Mouse (Mus musculus): ENCODE data around the gene Rhobtb3. TPM values are rescaled to one million over a fixed set of nuclear protein-coding genes. Genes with fewer than 3 reads are reported as not detected.
"Not testable (repeated sequence)": the region's sequence is repeated elsewhere in the genome, so short reads cannot be mapped to it uniquely, and the experiment has no call there.

The Rhobtb3 gene
- total RNA-seq, 4 experiments from 2014 or later = 18.7 to 21.6 (median 20.0) TPM

DNA sequence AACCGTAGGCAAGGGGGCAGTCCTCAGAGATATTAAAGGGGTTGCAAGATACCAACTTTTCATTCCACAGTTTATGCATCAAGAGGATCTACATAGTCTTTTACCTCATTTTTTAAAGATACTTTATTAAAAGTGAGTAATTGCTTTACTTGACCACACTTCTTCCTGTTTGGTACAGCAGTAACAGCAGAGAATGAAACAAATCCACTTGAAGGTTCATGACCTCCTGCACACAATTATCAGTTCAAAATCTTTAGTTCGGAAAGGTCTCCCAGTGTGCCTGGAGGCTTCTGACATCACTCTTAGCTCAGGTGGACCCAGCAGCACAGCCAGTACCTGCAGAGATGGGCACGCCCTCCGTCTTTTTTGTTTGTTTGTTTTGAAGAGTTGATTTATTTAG lies 91.7 kb downstream of the Rhobtb3 start:
- DNase-seq (ENCODE audit: low spot score in 2 of 2) = no peak

DNA sequence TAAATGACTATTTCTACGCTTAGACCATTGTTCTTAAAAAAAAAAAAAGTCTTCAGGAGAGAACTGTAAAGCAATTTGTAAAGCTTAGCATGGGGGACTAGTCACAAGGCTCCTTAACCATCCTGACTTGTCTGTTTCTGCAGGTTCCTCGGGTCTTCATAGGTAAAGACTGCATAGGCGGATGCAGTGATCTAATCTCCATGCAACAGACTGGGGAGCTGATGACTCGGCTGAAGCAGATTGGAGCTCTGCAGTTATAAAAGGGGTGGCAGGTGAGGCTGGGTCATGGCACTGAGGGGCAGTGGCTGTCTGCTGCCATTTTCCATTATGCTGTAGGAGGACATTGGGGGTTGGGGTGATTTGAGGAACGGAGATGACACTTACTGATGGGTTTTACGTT lies 96.7 kb downstream of the Rhobtb3 start:
- no peak for DNase-seq (ENCODE audit: low spot score in 2 of 2)

DNA sequence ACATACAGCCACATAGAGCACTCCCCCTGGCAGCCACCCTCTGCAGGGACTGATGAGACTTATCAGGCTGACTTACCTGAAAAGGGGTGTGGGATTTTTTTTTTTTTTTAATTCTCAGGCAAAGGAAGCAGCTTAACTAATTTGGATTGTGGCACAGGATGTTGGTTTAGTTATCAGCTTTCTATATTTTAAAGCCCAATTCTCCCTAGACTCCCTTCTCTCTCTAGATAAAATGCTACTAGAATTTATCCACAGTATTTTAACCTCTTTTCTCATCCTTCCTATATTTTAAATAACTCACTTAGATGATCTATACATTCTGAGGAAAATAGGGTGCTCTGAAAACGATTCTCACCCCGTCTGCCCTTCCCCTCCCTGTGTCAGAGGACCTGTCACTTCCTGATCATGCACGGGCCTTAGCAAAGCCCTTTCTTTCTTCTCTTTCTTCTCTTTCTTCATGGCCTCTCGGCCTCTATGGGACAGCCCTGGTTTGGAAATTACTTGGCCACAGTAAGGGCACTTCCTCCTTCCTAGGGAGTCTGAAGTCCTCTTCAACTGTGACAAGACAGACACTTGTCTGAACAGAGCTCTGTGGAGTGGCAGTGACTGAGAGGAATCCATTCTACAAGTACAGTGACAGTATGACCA lies 98.1 kb downstream of the Rhobtb3 start:
- no peak for DNase-seq (ENCODE audit: low spot score in 2 of 2)

DNA sequence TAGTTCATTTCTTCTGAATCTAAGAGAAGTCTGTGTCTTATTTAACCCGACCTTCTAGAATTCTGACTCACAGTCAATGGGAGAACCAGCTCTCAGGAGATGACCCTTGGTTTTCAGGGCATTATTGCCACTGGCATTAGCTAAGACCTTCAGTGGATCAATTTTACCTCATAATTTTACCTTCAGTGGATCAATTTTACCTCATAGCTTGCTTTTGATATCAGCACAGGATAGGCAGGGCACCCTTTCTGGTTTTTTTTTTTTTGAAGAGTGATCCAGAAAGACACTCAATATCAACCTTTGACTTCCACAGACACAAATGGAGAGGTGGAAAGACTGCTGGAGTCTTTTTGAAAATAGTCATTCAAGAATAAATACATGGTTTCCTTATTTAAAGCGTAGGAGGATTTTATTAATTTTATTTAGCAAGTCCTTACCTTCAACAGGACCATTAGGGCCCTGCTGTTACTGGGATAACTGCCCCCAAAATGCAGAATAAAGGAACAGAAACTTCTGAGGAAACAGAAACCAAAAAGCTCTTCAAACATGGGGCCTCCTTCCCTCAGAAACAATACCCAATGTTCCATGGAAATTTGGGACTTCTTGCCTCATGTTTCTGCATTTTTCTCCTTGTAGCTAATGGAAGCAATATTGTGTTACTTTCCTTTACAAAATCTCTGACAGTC lies 98.7 kb downstream of the Rhobtb3 start:
- DNase-seq (ENCODE audit: low spot score in 2 of 2) = no peak

DNA sequence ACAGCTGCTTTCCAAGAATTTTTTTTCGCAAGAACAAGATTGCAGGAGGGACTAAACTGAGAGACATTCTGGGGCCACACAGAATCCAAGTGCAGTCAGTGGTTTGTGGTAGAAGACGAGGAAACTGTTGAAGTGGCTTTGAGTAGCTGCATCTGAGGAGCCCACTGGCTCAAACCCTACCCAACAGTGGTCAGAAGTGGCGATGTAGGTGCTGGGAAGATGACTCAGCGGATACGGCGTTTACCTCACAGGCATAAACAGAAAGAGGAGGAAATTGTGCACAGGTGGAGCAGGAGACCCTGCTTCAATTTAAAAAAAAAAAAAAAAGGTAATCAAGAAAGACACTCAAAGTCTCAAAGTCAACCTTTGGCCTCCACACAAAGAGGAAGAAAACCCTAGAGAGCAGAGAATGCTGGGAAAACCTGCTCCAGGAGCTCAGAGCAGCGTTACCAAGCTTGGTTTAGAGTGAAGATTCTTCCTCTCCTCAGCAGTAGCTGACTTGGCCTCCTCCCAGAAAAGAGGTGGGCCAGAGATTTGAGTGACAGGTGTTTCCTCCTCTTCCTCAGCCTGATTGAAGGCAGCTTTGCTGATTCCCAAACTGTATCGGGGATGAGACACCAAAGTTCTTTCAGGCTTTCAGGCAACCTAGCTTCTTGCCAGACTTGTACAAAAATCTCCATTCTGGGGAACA lies 99.6 kb downstream of the Rhobtb3 start:
- no peak for DNase-seq (ENCODE audit: low spot score in 2 of 2)

DNA sequence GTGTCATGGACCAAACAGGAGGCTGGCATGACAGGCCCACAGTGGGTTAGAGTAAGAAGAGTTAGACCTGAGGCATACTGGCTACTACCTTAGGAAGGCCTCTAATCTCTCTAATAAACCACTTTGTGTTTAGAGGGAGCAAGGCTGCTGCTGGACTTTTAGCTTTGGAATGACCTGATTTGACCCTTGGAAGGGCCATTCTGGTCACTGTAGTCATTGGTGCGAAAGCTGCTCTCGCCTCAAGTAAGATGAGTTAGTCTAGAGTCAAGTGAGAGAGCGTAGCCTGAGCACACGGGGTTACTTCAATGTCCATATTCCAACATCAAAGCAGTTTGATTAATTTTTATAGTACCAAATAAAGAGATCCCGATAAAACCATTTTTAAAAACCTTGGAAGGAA lies 100.4 kb downstream of the Rhobtb3 start:
- no peak for DNase-seq (ENCODE audit: low spot score in 2 of 2)

DNA sequence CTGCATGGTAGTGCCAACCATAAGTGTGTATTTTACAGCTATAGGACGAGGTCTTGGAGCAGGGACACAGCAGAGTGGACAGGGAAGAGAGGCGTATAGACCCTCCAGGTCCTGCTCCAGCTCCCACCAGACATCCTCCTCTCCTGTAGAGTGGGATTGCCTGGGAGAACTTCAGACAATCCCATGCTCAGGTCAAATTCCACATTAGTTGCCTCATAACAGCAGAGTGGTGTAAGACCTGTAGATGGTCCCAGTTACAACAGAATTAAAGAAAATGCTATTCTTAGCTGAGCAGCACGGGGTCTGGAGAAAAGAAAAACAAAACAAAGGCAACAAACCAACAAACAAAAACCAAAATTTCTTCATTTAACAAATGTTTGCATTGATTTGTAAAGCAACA lies 101.8 kb downstream of the Rhobtb3 start:
- DNase-seq (ENCODE audit: low spot score in 2 of 2) = no peak

DNA sequence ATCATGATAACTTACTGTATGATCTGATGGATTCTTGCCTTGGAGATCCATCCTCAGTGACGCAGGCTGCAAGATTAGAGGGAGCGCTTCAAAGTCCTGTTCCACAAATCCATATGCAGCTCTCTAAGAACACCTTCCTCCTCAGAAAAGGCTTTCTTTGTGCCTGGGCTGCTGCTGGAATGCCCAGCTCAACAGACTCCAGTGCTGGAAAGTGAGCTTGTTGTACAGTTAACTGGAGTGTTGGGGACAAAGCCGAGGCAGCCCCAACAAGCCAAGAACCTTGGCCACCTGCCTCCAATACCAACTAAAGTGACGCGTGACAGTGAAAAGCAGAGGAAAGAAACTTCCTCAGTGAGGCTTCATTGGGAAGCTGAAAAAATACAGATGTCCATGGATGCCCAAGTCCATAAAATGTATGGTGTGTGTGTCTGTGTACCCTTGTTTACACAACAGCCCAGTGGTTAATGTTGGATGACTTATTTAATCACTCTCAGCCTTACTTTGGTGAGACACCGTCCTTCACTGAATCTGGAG lies 102.9 kb downstream of the Rhobtb3 start:
- DNase-seq (ENCODE audit: low spot score in 2 of 2) = no peak

DNA sequence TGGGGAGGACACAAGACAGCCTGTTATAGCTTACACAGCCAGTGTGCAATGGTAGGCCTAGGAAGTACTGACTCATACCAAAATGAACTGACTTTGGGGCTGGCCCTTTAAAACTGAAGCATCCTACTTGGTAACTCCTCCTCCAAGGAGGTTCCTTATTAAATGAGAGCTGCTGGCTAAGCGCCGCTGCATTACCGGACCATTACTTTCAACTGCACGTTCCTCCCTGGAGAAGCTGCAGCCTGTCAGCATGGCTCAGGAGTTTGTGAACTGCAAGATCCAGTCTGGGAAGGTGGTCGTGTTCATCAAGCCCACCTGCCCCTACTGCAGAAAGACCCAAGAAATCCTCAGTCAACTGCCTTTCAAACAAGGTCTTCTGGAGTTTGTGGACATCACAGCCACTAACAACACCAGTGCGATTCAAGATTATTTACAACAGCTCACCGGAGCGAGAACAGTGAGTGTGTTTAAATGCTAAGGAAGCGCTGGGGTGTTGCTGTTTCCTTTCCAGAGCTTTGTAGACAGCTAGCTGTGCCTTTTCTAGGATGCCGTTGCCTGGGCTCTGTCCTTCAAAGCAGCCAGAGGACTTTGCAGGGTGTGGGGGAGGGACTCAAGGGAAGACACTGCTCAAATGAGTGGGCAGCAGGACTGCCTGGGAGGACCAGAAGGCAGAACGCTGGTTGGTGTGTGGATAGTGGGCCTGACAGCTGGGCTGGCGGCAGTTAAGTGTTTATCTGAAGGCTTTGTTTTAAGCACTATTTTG lies 103.8 kb downstream of the Rhobtb3 start, which contains the start of gene Glrx:
Gene Glrx (plus strand): TSS at position 150 of the 763 bp plus-strand sequence.
- DNase-seq (ENCODE audit: low spot score in 2 of 2) = peak; percentile 55 to 56

DNA sequence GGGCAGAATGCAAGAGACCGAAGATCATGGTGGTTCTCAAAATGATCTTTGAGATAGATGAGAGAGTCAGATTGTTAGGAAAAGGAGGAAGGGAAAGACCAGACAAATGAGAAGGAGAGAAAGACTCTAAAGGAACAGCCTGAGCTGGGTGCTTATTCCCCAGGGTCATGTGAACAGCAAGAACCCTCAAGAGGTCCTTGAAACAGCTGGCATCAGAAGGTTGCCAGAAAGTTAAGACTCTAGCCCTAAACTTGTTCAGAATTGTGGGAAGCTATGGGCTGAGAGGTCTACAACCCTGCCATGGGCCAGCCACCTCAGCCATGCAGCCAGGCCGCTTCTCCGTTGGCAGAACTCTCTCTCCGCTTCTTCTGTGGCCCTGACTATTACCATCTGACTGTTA lies 105.2 kb downstream of the Rhobtb3 start:
- no peak for DNase-seq (ENCODE audit: low spot score in 2 of 2)

DNA sequence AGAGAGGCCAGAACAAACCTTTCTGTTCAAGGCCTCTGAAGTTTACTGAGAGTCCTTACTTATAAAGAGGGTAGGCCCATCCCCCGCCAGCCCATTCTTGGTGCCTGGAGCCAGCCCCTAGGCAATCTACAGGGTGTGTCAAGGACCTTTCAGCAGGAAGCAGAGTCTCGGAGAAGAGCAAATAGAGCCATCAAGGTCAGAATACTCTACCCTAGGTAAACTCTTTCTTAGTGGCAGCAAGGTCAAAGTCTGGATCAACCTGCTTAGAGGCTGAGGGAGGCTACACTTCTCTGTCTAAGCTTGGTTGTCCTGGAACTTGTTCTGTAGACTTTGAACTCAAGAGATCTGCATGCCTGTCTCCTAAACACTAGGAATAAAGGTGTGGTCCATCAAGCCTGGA lies 108.3 kb downstream of the Rhobtb3 start:
- no peak for DNase-seq (ENCODE audit: low spot score in 2 of 2)

DNA sequence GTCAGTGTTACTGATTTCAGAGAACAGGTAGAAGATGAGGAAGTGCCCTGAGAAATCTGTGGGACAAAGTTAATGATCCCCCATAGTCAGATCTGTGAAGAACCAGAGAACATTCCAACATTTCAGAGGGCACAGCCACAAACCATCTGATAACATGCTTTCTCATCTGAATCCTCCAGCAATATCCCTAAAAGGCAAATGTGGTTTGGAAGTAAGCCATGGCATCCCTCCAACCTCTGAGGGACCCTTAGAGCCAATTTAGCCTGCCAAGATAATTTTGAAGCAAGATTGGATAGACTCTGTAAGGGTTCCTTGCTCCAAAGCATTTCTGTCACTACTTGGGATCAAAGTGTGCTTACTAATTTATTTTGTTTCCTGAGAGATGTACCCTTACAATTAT lies 110.2 kb downstream of the Rhobtb3 start:
- DNase-seq (ENCODE audit: low spot score in 2 of 2) = no peak

DNA sequence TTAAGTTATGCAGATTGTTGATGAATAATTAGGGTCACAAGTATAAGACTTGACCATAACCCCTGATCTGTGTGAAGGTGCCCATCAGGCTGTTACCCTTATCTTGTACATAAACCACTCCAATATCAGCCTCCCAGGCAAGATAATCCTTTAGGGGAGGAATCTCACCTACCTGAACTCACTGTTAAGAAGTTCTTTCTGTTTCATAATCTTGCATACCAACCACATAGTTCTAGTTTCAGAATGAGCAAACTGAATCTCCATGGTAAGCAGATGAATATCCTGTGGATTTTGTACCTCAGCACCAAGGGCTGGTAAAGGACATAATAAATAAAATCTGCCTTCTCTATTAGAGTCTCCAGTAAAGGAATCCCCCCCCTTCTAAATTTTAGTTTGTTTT lies 111.0 kb downstream of the Rhobtb3 start:
- DNase-seq (ENCODE audit: low spot score in 2 of 2) = no peak

DNA sequence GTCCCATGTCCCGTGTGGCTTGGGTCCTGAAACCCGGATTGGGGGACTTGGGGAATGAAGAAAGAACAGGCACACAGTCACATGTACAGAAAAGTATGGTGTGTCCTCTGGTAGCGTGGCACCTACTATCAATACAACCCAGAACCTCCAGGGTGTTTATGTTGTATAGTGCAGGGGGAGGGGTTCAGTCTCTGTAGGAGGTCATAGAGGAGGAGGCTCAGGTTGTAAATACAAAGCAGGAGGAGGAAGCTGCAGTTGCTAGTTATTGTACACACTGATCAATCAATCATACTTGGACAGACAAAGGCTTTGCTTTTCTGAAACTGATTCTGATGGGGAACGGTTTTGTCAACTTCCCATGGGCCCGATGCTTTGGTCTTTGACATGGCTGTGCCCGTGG lies 112.0 kb downstream of the Rhobtb3 start:
- DNase-seq (ENCODE audit: low spot score in 2 of 2) = no peak

DNA sequence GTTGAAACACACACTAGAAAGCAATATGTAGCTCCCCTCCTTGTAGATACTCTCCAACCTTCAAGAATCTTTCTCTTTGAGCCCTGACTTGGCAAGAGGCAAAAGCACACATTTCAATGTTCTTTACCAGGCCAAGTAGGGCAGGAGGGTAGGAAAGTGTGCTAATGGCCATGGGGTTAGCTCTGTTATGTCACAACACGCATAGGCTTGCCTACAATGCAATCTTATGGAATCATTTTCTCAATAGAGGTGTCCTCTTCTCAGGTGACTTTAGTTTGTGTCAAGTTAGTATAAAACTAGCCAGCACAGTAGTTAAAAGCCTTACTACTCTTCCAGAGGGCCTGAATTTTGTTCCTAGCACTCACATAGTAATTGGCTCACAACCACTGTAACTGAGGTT lies 113.0 kb downstream of the Rhobtb3 start:
- no peak for DNase-seq (ENCODE audit: low spot score in 2 of 2)

DNA sequence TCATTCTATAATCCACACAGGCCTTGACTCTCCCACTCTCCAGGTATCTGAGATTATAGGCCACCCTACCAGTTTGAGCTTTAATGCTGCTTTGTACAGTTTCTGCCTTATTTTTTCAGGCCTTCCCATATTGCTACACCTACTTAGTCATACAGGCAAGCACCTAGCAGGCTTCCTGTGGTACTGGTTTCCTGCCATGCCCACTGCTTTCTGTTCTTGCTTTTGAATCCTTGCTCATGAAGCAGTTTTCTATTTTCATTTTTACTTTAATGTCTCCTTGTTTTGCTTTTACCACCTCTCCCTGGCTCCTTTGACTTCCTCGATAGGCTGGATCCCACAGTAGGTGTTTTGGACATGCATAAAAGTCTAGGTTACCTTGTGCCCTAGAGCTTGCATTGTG lies 118.3 kb downstream of the Rhobtb3 start:
- no peak for DNase-seq (ENCODE audit: low spot score in 2 of 2)

DNA sequence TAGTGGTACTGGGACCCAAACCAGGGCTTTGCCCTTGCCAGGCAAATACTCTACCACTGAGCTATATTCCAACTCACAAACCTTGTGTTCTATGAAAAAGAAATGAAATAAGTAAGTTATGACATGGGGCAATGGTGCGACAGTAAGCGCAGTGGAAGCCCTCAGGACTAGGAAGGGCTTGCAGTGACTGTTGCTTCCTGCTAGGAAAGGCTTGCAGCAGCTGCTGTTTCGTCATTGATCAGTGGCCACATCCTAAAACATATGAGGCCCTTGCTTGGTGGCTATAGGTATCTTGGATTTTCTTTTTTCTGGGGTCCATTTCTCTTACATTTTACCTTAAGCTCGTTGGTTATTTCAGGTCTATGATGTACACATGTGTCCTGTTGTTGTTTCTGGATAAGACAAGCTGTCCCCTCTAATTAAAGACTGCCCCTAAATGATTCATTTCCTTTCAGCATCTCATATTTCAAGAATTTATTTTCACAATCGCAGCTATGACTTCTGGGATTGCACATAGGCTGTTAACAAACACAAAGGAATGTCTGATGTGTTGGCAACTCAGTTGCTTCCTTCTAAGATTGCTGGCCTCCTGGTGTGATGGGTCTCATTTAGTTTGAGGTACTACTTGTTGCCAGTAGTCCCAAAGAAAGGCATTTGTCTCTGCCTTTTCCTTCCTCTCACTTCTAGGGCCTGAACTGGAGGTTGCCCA lies 119.0 kb downstream of the Rhobtb3 start:
- no peak for DNase-seq (ENCODE audit: low spot score in 2 of 2)

DNA sequence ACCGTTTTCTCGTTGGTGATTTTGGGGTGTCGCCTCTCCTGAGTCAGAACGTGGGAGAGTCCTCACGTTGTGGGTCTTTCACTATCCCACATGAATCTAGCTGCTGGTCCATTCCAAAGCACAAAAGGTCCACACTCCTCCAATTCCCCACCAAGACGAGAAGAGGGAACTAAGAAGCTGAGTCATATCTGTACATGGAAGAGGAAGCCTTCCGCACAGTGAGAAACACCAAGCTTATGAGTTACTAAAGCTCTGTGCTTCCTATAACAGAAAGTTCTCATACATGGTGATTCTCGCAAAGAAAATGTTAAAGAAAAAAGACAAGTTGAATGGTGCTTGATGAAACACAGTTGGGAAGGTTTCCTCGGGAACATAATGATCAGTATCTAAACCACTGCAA lies 120.5 kb downstream of the Rhobtb3 start:
- DNase-seq (ENCODE audit: low spot score in 2 of 2) = no peak

DNA sequence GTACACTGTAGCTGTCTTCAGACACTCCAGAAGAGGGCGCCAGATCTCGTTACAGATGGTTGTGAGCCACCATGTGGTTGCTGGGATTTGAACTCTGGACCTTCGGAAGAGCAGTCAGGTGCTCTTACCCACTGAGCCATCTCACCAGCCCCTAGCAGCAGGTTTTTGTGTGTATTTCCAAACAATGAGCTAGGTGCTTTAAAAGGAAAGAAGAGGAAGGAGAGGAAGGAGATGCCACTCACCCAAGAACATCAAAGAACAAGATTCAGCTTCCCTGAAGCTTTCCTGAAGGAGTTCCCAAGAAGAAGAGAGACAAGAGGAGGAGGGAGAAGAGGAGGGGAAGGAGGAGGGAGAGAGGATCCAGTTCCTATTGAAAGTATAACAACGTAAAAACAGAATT lies 121.4 kb downstream of the Rhobtb3 start:
- DNase-seq (ENCODE audit: low spot score in 2 of 2) = not testable (repeated sequence)

DNA sequence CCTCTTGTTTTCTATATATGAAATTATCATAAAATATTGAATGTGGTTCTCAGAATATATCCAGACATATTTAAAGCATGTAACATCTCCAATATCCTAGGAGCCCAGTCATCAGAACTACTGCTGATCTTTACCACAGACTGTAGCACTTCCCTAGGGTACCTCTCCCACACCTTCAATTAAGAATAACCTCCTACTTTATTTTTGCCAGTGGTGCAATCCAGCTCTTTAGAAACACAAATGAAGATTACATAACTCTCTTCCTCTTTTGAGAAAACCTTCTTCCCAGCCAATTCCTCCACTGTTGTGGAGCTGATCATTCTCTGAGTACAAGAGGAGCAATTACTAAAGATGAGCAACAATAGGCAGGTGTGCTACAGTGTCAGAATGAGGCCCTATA lies 123.8 kb downstream of the Rhobtb3 start:
- no peak for DNase-seq (ENCODE audit: low spot score in 2 of 2)
